Mouse (Mus musculus): ENCODE measurements around the gene 2610528J11Rik. TPM values are rescaled to one million over a fixed set of nuclear protein-coding genes. Genes with fewer than 3 reads are reported as not detected.

Gene 2610528J11Rik
- polyA plus RNA-seq, 1 experiment = not detected

- no peak overlapping the region for H3K27ac ChIP-seq (ENCODE audit: insufficient read depth, low read length)
- TF ChIP-seq POLR2A (IDR thresholded peaks at IDR 0.05; ENCODE audit: borderline replicate concordance, insufficient read depth, low read length) (no peak), CTCF (IDR thresholded peaks at IDR 0.05; ENCODE audit: borderline replicate concordance, insufficient read depth, low read depth, low read length) (no peak)
- 43% methylated on average over 20 of the region's 20 CpGs for WGBS
- H3K4me3 ChIP-seq (replicated peaks; ENCODE audit: insufficient read depth, low read depth, low read length) = no peak overlapping the region
- H3K4me1 ChIP-seq (ENCODE audit: control insufficient read depth, insufficient read depth, low read length) = no peaks in the 10 kb centered on the region
- DNase-seq = no peak
- no peaks in the 10 kb centered on the region for H3K27me3 ChIP-seq (ENCODE audit: control insufficient read depth, insufficient read depth, low read length)
Observed at GRCm38 (mm10) chr4:118516699-118517496, 9.9 kb upstream of the 2610528J11Rik start.

GRCm38 (mm10) chr4:118517497-118518146 is 9.2 kb upstream of the 2610528J11Rik start:
- no peak overlapping the region for H3K4me3 ChIP-seq (replicated peaks; ENCODE audit: insufficient read depth, low read depth, low read length)
- TF ChIP-seq POLR2A (IDR thresholded peaks at IDR 0.05; ENCODE audit: borderline replicate concordance, insufficient read depth, low read length) (no peak), CTCF (IDR thresholded peaks at IDR 0.05; ENCODE audit: borderline replicate concordance, insufficient read depth, low read depth, low read length) (no peak)
- no peaks in the 10 kb centered on the region for H3K27me3 ChIP-seq (ENCODE audit: control insufficient read depth, insufficient read depth, low read length)
- no peak overlapping the region for H3K27ac ChIP-seq (ENCODE audit: insufficient read depth, low read length)
- H3K4me1 ChIP-seq (ENCODE audit: control insufficient read depth, insufficient read depth, low read length) = no peaks in the 10 kb centered on the region
- no peak for DNase-seq
- WGBS = 38% methylated on average over 16 of the region's 16 CpGs

- WGBS = 72% methylated on average over 5 of the region's 5 CpGs
- H3K27me3 ChIP-seq (ENCODE audit: control insufficient read depth, insufficient read depth, low read length) = no peaks in the 10 kb centered on the region
Observed at GRCm38 (mm10) chr4:118518208-118518607, 8.6 kb upstream of the 2610528J11Rik start.

DNA sequence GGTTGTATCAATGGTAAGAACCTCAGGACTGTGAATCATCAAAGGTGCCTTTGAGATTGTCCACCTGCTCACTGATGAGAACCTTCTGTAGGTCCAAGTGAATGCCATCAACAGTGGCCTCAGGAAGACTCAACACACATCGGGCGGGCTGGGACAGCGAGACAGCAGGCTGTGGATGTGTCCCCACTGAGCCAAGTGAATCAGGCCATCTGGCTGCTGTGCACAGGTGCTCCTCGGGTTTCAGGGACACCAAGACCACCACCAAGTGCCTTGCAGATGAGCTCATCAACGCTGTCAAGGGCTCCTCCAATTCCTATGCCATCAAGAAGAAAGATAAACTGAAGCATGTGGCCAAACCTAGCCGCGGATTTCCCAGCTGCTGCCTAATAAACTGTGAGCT is 4.6 kb upstream of the 2610528J11Rik start:
- Histone ChIP-seq H3K27ac (ENCODE audit: insufficient read depth, low read length) (no peak overlapping the region), H3K4me1 (ENCODE audit: control insufficient read depth, insufficient read depth, low read length) (no peaks in the 10 kb centered on the region), H3K4me3 (replicated peaks; ENCODE audit: insufficient read depth, low read depth, low read length) (no peak overlapping the region), H3K27me3 (ENCODE audit: control insufficient read depth, insufficient read depth, low read length) (no peaks in the 10 kb centered on the region)
- TF ChIP-seq CTCF (IDR thresholded peaks at IDR 0.05; ENCODE audit: borderline replicate concordance, insufficient read depth, low read depth, low read length) (no peak), POLR2A (IDR thresholded peaks at IDR 0.05; ENCODE audit: borderline replicate concordance, insufficient read depth, low read length) (no peak)
- WGBS = 27% methylated on average over 7 of the region's 7 CpGs
- DNase-seq = no peak

More at GRCm38 (mm10) chr4:118518208-118518607, 8.6 kb upstream of the 2610528J11Rik start:
- Histone ChIP-seq H3K27ac (ENCODE audit: insufficient read depth, low read length) (no peak overlapping the region), H3K4me1 (ENCODE audit: control insufficient read depth, insufficient read depth, low read length) (no peaks in the 10 kb centered on the region), H3K4me3 (replicated peaks; ENCODE audit: insufficient read depth, low read depth, low read length) (no peak overlapping the region)
- TF ChIP-seq CTCF (IDR thresholded peaks at IDR 0.05; ENCODE audit: borderline replicate concordance, insufficient read depth, low read depth, low read length) (no peak), POLR2A (IDR thresholded peaks at IDR 0.05; ENCODE audit: borderline replicate concordance, insufficient read depth, low read length) (no peak)
- DNase-seq = no peak

DNA sequence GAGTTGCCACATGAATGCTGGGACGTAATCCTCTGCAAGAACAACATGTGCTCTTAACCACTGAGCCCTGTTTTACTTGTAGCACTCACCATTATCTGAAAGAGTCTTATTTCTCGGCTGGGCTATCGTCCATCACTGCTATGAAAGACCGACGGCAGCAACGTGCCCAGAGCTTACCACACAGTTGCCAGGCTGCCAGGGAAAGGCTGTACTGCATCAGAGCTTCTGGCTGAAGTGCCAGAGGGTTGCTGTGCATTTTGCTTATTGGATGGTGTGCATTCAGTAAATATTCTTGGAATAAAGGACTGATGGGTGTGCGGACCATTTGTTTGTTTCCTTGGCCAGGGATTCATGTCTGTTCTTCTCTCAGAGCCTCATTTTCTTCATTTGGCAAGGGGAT is 2.8 kb upstream of the 2610528J11Rik start:
- Histone ChIP-seq H3K4me3 (replicated peaks; ENCODE audit: insufficient read depth, low read depth, low read length) (no peak overlapping the region), H3K4me1 (ENCODE audit: control insufficient read depth, insufficient read depth, low read length) (no peaks in the 10 kb centered on the region), H3K27me3 (ENCODE audit: control insufficient read depth, insufficient read depth, low read length) (no peaks in the 10 kb centered on the region), H3K27ac (ENCODE audit: insufficient read depth, low read length) (no peak overlapping the region)
- TF ChIP-seq POLR2A (IDR thresholded peaks at IDR 0.05; ENCODE audit: borderline replicate concordance, insufficient read depth, low read length) (no peak), CTCF (IDR thresholded peaks at IDR 0.05; ENCODE audit: borderline replicate concordance, insufficient read depth, low read depth, low read length) (no peak)
- 40% methylated on average over 7 of the region's 7 CpGs for WGBS
- no peak for DNase-seq

GRCm38 (mm10) chr4:118525779-118526178 is 1.0 kb upstream of the 2610528J11Rik start:
- no peaks in the 10 kb centered on the region for H3K4me1 ChIP-seq (ENCODE audit: control insufficient read depth, insufficient read depth, low read length)
- no peak overlapping the region for H3K27ac ChIP-seq (ENCODE audit: insufficient read depth, low read length)
- H3K4me3 ChIP-seq (replicated peaks; ENCODE audit: insufficient read depth, low read depth, low read length) = no peak overlapping the region
- no peak for DNase-seq
- 66% methylated on average over 3 of the region's 3 CpGs for WGBS
- TF ChIP-seq CTCF (IDR thresholded peaks at IDR 0.05; ENCODE audit: borderline replicate concordance, insufficient read depth, low read depth, low read length) (no peak), POLR2A (IDR thresholded peaks at IDR 0.05; ENCODE audit: borderline replicate concordance, insufficient read depth, low read length) (no peak)
- no peaks in the 10 kb centered on the region for H3K27me3 ChIP-seq (ENCODE audit: control insufficient read depth, insufficient read depth, low read length)

GRCm38 (mm10) chr4:118527335-118527681 is 509 bp downstream of the 2610528J11Rik start:
- Histone ChIP-seq H3K4me1 (ENCODE audit: control insufficient read depth, insufficient read depth, low read length) (no peaks in the 10 kb centered on the region), H3K27me3 (ENCODE audit: control insufficient read depth, insufficient read depth, low read length) (no peaks in the 10 kb centered on the region), H3K27ac (ENCODE audit: insufficient read depth, low read length) (no peak overlapping the region), H3K4me3 (replicated peaks; ENCODE audit: insufficient read depth, low read depth, low read length) (no peak overlapping the region)
- no peak for TF ChIP-seq CTCF (IDR thresholded peaks at IDR 0.05; ENCODE audit: borderline replicate concordance, insufficient read depth, low read depth, low read length)
- TF ChIP-seq POLR2A (IDR thresholded peaks at IDR 0.05; ENCODE audit: borderline replicate concordance, insufficient read depth, low read length) = no peak
- no peak for DNase-seq
- 50% methylated on average over 5 of the region's 5 CpGs for WGBS

GRCm38 (mm10) chr4:118527720-118528119 is 921 bp downstream of the 2610528J11Rik start:
- H3K4me3 ChIP-seq (replicated peaks; ENCODE audit: insufficient read depth, low read depth, low read length) = no peak overlapping the region
- 85% methylated on average over 6 of the region's 6 CpGs for WGBS
- H3K4me1 ChIP-seq (ENCODE audit: control insufficient read depth, insufficient read depth, low read length) = no peaks in the 10 kb centered on the region
- TF ChIP-seq POLR2A (IDR thresholded peaks at IDR 0.05; ENCODE audit: borderline replicate concordance, insufficient read depth, low read length) (no peak), CTCF (IDR thresholded peaks at IDR 0.05; ENCODE audit: borderline replicate concordance, insufficient read depth, low read depth, low read length) (no peak)
- no peak overlapping the region for H3K27ac ChIP-seq (ENCODE audit: insufficient read depth, low read length)
- H3K27me3 ChIP-seq (ENCODE audit: control insufficient read depth, insufficient read depth, low read length) = no peaks in the 10 kb centered on the region
- DNase-seq = no peak

Measured in cerebellum, adult 2 months (tissue).